Mouse (Mus musculus) heart, adult 2 months (tissue): Measurements from ENCODE around the gene Lrrc61. TPM values are rescaled to one million over a fixed set of nuclear protein-coding genes. Genes with fewer than 3 reads are reported as not detected.

Experiments used
- DNase-seq, 2 experiments: peaks; one replicate each; pipeline ENCODE4 v3.0.0; 2021
- H3K27ac ChIP-seq: fragments of 200-600 bp; 2 replicates; pipeline ENCODE4 v1.8.1; 2022
- H3K27me3 ChIP-seq: fragments of 200-500 bp; 2 replicates; pipeline ENCODE4 v1.6.1; 2012; ENCODE audit warnings: mild to moderate bottlenecking, low read length, inconsistent platforms, mixed read lengths; ENCODE audit not compliant: control insufficient read depth, insufficient read depth
- H3K36me3 ChIP-seq: fragments of 200-500 bp; 2 replicates; pipeline ENCODE4 v1.6.1; 2012; ENCODE audit warnings: low read length, inconsistent platforms; ENCODE audit not compliant: control insufficient read depth, insufficient read depth
- H3K4me1 ChIP-seq: fragments of 200-500 bp; 2 replicates; pipeline ENCODE4 v1.6.1; 2011; ENCODE audit warnings: low read length; ENCODE audit not compliant: control insufficient read depth, insufficient read depth
- H3K4me3 ChIP-seq: fragments of 200-600 bp; 2 replicates; pipeline ENCODE4 v1.8.1; 2022
- H3K79me2 ChIP-seq: fragments of 200-500 bp; replicated peaks from 2 replicates; pipeline ENCODE4 v1.6.1; 2012; ENCODE audit warnings: mild to moderate bottlenecking, inconsistent platforms, low read length, moderate library complexity, mixed read lengths; ENCODE audit not compliant: control insufficient read depth, insufficient read depth
- H3K9ac ChIP-seq: fragments of 200-500 bp; 2 replicates; pipeline ENCODE4 v1.6.1; 2012; ENCODE audit warnings: low read depth, mild to moderate bottlenecking, control low read depth, inconsistent platforms, low read length, mixed read lengths
- CTCF ChIP-seq: fragments of 200-600 bp; IDR thresholded peaks from 2 replicates; pipeline ENCODE4 v1.8.1; 2022; ENCODE audit warnings: antibody characterized with exemption, mild to moderate bottlenecking, moderate library complexity
- EP300 ChIP-seq: fragments of 200-500 bp; IDR thresholded peaks from 2 replicates; pipeline ENCODE4 v1.6.1; 2011; ENCODE audit warnings: low read depth, low read length, control low read depth; ENCODE audit not compliant: insufficient read depth
- POLR2A ChIP-seq: fragments of 200-500 bp; IDR thresholded peaks from 2 replicates; pipeline ENCODE4 v1.6.1; 2011; ENCODE audit warnings: mild to moderate bottlenecking, low read depth, low read length, control low read depth; ENCODE audit not compliant: insufficient read depth
- WGBS: fragments of 180-500 bp; shearing (Covaris S2); methylation state at CpG from one replicate; pipeline ENCODE4 v1.1.7; 2018; 5-methylcytosine and 5-hydroxymethylcytosine counted together
- intact Hi-C: fragments of 180-260 bp; cut with DNase I; formaldehyde crosslinking; loops from one replicate; pipeline ENCODE4 v1.15.1; 2025
- polyA plus RNA-seq: library from polyadenylated mRNA; depleted of rRNA; stranded (reverse); fragments of >200 nt; gene quantifications from 2 replicates; pipeline ENCODE4 v1.2.3, GENCODE M21; 2012
- total RNA-seq, 2 experiments: library from RNA; stranded (reverse); gene quantifications; 2 replicates each; pipeline ENCODE4 v1.2.3; 2021

Lrrc61 gene
- total and polyA plus RNA-seq, 3 experiments = 13.9 to 16.6 (median 14.9) TPM

DNA sequence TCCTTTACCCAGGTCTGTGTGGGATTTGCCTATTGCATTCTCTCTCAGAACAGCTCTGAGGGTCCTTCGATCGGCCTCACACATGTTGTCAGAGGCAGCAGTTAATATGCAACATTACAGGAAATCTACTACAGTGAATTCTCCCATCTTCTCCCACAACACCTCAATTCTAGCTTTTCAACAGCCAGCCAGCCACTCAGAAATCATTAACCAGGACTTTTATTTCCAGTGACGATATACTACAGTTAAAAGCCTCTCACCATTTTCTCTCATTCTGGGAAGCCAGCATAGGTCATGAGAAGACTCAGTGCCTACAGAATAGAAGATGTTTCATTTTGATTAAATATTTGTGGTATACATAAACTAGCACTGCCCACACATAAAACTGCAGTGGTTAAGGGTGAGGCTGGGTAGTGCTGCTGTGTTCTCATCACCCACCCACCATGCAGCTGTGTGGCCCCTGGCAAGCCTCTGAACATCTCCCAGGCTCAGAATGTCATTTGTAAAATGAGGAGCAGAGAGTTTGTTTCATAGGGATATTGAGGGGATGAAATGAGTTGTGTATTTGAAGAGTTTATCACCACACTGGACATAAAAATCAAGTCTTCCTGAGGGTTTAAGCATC is 36.7 kb downstream of the Lrrc61 start:
- H3K27ac ChIP-seq = no peak overlapping the region
- intact Hi-C loops = no loop called here
- TF ChIP-seq EP300 (no peak), CTCF (no peak), POLR2A (no peak)
- no peaks in the 10 kb centered on the region for H3K79me2 ChIP-seq
- peaks cover 2% of the 10 kb centered on the region; the same call in 1 of the 2 replicates for H3K4me1 ChIP-seq
- no peaks in the 10 kb centered on the region for H3K36me3 ChIP-seq
- no peaks in the 10 kb centered on the region for H3K27me3 ChIP-seq
- no peak overlapping the region for H3K9ac ChIP-seq
- H3K4me3 ChIP-seq = no peak overlapping the region
- WGBS = 95% methylated on average over 3 of the region's 3 CpGs
- DNase-seq = no peak

DNA sequence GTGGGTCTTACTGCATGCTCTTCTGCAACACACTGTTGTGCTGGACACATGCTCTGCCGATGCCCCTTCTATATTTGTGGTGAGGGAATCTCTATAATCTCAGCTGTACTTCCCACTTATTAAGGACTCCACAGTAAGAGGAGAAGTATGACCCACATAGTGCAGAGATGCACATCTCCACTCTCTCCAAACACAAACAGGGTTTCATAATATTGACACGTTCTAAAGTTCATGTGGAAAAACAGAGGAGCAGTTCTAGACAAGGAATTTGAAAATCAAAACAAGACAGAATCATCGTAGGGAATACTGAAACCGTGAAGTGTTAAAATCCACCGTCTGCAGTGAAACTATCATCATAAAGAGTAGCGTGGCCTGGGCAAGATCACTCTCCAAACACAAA is 37.3 kb downstream of the Lrrc61 start:
- intact Hi-C loops = no loop called here
- peaks cover 2% of the 10 kb centered on the region; the same call in 1 of the 2 replicates for H3K4me1 ChIP-seq
- H3K36me3 ChIP-seq = no peaks in the 10 kb centered on the region
- whole genome bisulfite sequencing = 86% methylated on average over 6 of the region's 6 CpGs
- no peak for TF ChIP-seq POLR2A
- TF ChIP-seq EP300 = no peak
- no peak for TF ChIP-seq CTCF
- H3K27ac ChIP-seq = no peak overlapping the region
- H3K79me2 ChIP-seq = peaks cover under 1% of the 10 kb centered on the region; the same call in 1 of the 2 replicates
- H3K9ac ChIP-seq = no peak overlapping the region
- no peak for DNase-seq
- no peak overlapping the region for H3K4me3 ChIP-seq
- no peaks in the 10 kb centered on the region for H3K27me3 ChIP-seq

DNA sequence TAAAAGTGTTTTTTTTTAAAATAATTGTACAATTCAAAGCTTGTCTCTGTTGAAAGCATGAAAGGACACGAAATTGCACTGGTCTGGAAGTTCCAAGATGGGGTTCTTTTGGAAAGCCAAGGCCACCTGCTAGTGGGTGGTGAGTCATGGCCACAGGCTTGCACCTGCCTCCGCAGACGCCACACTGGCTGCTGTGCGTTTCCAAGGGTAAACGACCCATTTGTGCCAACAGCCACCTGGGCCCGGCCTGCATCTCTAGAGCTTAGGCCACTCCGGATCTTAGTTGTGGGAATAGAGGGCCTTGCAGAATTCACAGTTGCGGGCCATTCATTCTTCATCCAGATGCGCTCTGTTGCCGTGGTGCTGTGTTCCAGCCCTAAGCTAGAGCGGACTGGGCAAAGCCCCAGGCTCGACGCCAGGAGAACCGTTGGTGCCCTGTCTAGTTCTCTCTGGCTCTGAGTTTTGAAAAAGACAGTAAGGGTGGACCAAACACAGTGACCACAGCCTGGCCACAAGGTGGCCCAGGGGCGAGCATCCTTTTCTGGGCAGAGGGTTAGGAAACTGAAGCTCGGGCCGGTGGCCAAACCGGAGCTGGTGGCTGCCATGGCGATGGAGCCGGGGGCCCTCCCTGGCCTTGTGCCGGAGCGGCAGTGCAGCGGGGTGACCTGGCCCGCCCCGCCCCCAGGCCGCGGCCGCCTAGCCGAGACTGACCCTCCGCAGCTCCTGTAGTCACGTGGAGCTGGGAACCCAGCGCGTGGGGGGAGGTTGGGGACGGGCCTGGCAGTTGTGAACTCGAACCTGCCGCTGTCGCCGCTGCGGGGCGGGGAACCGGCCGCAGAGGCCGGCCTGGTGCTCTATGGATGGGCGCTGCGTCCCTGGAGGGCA is 38.8 kb downstream of the Lrrc61 start, which contains the start of the genes Repin1 and Gm44965:
Gene Repin1 (plus strand): TSS at position 726 of the 885 bp plus-strand sequence.
Gene Gm44965 (plus strand): TSS at position 784 of the 885 bp plus-strand sequence.
- WGBS = 8% methylated on average over 45 of the region's 45 CpGs
- peak within 1 kb of the TSS; percentile 96 for H3K4me3 ChIP-seq
- peaks cover 2% of the 10 kb centered on the region; the same call in 1 of the 2 replicates for H3K4me1 ChIP-seq
- DNase-seq = peak; percentile 95 to 98
- intact Hi-C loops = no loop called here
- peak within 1 kb of the TSS; percentile 94 for H3K27ac ChIP-seq
- H3K9ac ChIP-seq = peak within 1 kb of the TSS; percentile 90
- TF ChIP-seq POLR2A (peak; percentile 62), CTCF (peak; percentile 83), EP300 (no peak)
- peaks cover 4% of the 10 kb centered on the region; the same call in 1 of the 2 replicates for H3K79me2 ChIP-seq
- H3K27me3 ChIP-seq = no peaks in the 10 kb centered on the region
- no peaks in the 10 kb centered on the region for H3K36me3 ChIP-seq

DNA sequence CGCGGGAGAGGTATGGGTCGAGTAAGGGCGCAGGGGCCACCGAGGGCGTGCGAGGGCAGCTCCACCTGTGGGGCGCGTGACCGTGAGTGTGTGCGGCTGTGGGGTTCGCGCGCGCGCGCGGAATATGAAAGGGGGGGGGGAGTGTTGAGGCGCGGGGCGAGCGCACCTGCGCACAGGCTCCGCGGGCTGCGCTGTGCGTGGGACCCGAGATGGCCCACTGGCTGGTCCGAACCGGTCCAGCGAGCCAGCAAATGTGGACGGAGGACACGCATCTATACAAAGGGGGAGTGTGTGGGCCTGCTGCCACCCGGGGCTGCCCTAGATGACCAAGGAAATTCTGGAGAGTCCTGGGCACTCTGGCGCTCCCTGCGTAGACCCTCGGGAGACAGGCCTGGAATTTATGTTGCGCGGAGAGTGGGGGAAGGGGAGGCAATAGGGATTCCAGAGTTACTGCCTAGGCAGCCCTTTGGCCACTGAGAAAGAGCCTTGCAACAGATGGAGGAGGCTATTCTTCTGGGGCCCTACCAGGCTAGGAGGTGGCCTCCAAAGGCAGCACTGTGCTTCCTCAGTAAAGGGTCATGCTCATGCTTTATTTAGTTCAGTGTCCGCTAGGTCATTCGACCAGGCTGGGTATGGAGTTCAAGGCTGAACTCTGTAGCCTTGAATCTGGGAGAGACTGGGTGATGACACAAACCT is 39.6 kb downstream of the Lrrc61 start:
- peak in 1 of 2 experiments; percentile 63 for DNase-seq
- intact Hi-C loops = no loop called here
- Histone ChIP-seq H3K9ac (peak overlapping the region; percentile 90), H3K79me2 (peaks cover 4% of the 10 kb centered on the region; the same call in 1 of the 2 replicates), H3K27me3 (no peaks in the 10 kb centered on the region), H3K36me3 (no peaks in the 10 kb centered on the region), H3K4me3 (peak overlapping the region; percentile 96), H3K27ac (peak overlapping the region; percentile 94), H3K4me1 (peaks cover 2% of the 10 kb centered on the region; the same call in 1 of the 2 replicates)
- WGBS = under 1% methylated on average over 41 of the region's 41 CpGs
- TF ChIP-seq POLR2A (no peak), EP300 (no peak), CTCF (no peak)

DNA sequence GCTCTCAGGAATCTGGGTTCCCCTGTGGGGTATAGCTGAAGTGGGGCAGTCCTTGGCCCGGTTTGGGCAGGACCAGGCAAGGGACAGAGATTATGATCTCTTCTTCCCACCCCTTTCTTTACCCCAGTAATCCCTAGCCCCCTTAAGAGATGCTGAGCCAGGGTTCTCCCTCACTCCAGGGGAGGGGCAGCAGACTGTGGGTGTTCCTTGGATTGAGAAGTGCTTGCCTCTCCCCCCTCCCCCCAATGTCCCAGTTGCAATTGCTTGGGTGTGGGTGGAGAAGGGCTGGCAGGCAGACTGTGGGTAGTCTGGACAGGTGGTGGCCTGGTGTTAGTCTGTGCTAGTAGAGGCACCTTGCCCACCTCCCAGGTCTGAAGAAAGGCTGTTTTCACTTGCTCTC is 40.7 kb downstream of the Lrrc61 start:
- H3K9ac ChIP-seq = no peak overlapping the region
- intact Hi-C loops = no loop called here
- TF ChIP-seq CTCF (no peak), POLR2A (no peak), EP300 (no peak)
- H3K27me3 ChIP-seq = no peaks in the 10 kb centered on the region
- H3K4me3 ChIP-seq = no peak overlapping the region; the same call in 1 of the 2 replicates
- WGBS = 39% methylated on average over 1 of the region's 1 CpGs
- peaks cover 4% of the 10 kb centered on the region; the same call in 1 of the 2 replicates for H3K79me2 ChIP-seq
- H3K4me1 ChIP-seq = peaks cover 2% of the 10 kb centered on the region; the same call in 1 of the 2 replicates
- DNase-seq = no peak
- H3K27ac ChIP-seq = no peak overlapping the region
- H3K36me3 ChIP-seq = no peaks in the 10 kb centered on the region
